Mouse (Mus musculus) forebrain, embryonic 16.5 days (tissue): ENCODE measurements around the gene Dock3. TPM values are rescaled to one million over a fixed set of nuclear protein-coding genes. Genes with fewer than 3 reads are reported as not detected.
"Not testable (repeated sequence)": the region's sequence is repeated elsewhere in the genome, so short reads cannot be mapped to it uniquely, and the experiment has no call there.

Experiments
- ATAC-seq: fragments of 200-750 bp; cut with Nextera tagmentation; 2 replicates; pipeline ENCODE4 v1.8.0; 2017; ENCODE audit warnings: mild to moderate bottlenecking, moderate library complexity
- H3K27ac ChIP-seq: fragments of 300-500 bp; sonication (generic); 2 replicates; pipeline ENCODE4 v1.5.1; 2014; ENCODE audit warnings: low read length, control low read depth
- H3K27me3 ChIP-seq: fragments of 300-500 bp; sonication (generic); replicated peaks from 2 replicates; pipeline ENCODE4 v1.6.1; 2014; ENCODE audit warnings: low read length; ENCODE audit not compliant: control insufficient read depth, insufficient read depth
- H3K36me3 ChIP-seq: fragments of 300-500 bp; sonication (generic); 2 replicates; pipeline ENCODE4 v1.6.1; 2014; ENCODE audit not compliant: control insufficient read depth, insufficient read depth
- H3K4me1 ChIP-seq: fragments of 300-500 bp; sonication (generic); replicated peaks from 2 replicates; pipeline ENCODE4 v1.6.1; 2014; ENCODE audit warnings: low read length; ENCODE audit not compliant: control insufficient read depth, insufficient read depth
- H3K4me2 ChIP-seq: fragments of 300-500 bp; sonication (generic); 2 replicates; pipeline ENCODE4 v1.6.1; 2014; ENCODE audit warnings: mild to moderate bottlenecking, low read length, control low read depth
- H3K4me3 ChIP-seq: fragments of 300-500 bp; sonication (generic); replicated peaks from 2 replicates; pipeline ENCODE4 v1.5.1; 2014; ENCODE audit warnings: mild to moderate bottlenecking, low read length, control low read depth
- H3K9ac ChIP-seq: fragments of 300-500 bp; sonication (generic); replicated peaks from 2 replicates; pipeline ENCODE4 v1.6.1; 2014; ENCODE audit warnings: low read depth, low read length, control low read depth
- H3K9me3 ChIP-seq: fragments of 300-500 bp; sonication (generic); 2 replicates; pipeline ENCODE4 v1.6.1; 2016; ENCODE audit warnings: low read length; ENCODE audit not compliant: control insufficient read depth
- WGBS: fragments of 180-500 bp; shearing (Covaris S2); extraction: QIAGEN DNeasy Blood & Tissue Kit; methylation state at CpG from one replicate; pipeline ENCODE4 v1.1.7; 2014; 5-methylcytosine and 5-hydroxymethylcytosine counted together
- polyA plus RNA-seq: library from polyadenylated mRNA; unstranded; fragments of >200 nt; fragmentation: Nextera tagmentation; extraction: Ambion mirVana; gene quantifications from 2 replicates; pipeline ENCODE4 v1.2.1, GENCODE M21; 2015

The Dock3 gene
- polyA plus RNA-seq, 1 experiment from 2014 or later: 23.2 TPM

DNA sequence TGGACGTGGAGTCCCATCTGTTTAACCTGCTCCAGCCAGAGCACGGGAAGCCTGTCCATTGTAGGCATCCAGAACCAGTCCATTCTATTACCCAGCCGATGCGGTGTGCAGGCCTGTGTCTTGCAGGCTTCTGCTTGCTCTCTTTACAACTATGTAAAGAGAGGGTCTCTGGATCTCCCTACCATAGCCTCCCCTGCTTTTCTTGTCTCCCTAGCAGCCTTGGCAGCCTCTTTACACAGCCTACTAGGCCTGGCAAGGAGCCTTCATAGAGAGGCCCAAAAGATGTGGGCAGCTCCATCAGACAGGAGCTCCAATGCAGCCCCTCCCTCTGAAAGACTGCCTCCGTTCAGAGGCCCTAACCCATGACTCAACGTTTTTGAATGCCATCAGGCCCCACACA, 17.4 kb upstream of the Dock3 start:
- no peak overlapping the region for H3K9ac ChIP-seq
- ATAC-seq: no peak

DNA sequence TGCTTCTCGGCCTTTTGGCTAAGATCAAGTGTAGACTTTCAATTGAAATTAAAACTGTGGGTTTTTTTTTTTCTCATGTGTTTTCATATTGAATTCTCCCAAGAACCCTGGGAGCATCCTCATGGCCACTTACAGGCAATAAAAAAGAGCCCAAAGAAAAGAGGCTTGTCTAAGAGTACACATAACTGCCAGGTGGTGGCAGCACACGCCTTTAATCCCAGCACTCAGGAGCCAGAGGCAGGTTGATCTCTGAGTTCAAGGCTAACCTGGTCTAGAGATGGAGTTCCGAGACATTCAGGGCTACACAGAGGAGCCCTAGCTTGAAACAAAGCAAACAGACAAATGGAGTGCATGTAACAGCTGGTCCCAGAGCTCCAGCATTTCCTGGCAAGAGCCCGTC, 14.5 kb upstream of the Dock3 start:
- Histone ChIP-seq H3K4me1 (peaks cover 4% of the 10 kb centered on the region), H3K9me3 (no peaks in the 10 kb centered on the region), H3K36me3 (no peaks in the 10 kb centered on the region), H3K27me3 (no peaks in the 10 kb centered on the region), H3K27ac (no peak overlapping the region), H3K4me2 (no peak overlapping the region), H3K9ac (no peak overlapping the region), H3K4me3 (no peak overlapping the region)
- ATAC-seq: no peak
- 72% methylated on average over 4 of the region's 4 CpGs for WGBS

More for the DNA sequence above, 17.4 kb upstream of the Dock3 start:
- no peak overlapping the region for H3K27ac ChIP-seq
- peaks cover 27% of the 10 kb centered on the region for H3K4me1 ChIP-seq
- H3K36me3 ChIP-seq: no peaks in the 10 kb centered on the region
- H3K4me3 ChIP-seq: no peak overlapping the region
- no peaks in the 10 kb centered on the region for H3K9me3 ChIP-seq
- no peak overlapping the region for H3K4me2 ChIP-seq
- H3K27me3 ChIP-seq: no peaks in the 10 kb centered on the region
- WGBS: 63% methylated on average over 6 of the region's 6 CpGs

GRCm38 (mm10) chr9:107245311-107245710, 13.6 kb upstream of the Dock3 start:
- Histone ChIP-seq H3K4me3 (no peak overlapping the region), H3K4me2 (no peak overlapping the region), H3K9ac (no peak overlapping the region), H3K27me3 (no peaks in the 10 kb centered on the region), H3K9me3 (no peaks in the 10 kb centered on the region), H3K36me3 (no peaks in the 10 kb centered on the region), H3K27ac (no peak overlapping the region), H3K4me1 (0 out of 2 replicates have a peak, but pooled peaks cover 2% of the 10 kb centered on the region)
- no peak for ATAC-seq
- WGBS: 90% methylated on average over 4 of the region's 4 CpGs

DNA sequence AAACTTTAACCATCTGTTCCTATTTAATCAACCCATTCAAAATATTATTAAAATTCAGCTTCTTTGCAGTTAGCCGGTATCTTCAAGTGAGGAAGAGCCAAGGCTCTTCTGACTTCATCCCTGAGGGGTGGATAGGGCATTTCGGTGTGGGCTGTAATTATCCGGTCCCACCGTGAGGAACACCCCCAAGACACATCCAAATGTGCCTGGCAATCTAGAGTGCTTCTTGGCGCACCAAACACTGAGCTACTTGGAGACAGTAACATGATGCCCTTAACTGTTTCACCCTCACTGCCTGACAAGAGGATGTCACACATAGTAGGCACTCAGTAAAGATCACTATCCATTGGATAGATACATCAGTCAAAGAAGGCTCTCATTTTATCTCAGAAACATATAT, 4.4 kb upstream of the Dock3 start:
- Histone ChIP-seq H3K4me2 (no peak overlapping the region), H3K27me3 (peaks cover 14% of the 10 kb centered on the region), H3K9ac (no peak overlapping the region), H3K4me1 (peaks cover 4% of the 10 kb centered on the region), H3K4me3 (no peak overlapping the region), H3K9me3 (no peaks in the 10 kb centered on the region), H3K27ac (no peak overlapping the region), H3K36me3 (no peaks in the 10 kb centered on the region)
- WGBS: 60% methylated on average over 5 of the region's 5 CpGs
- no peak for ATAC-seq

DNA sequence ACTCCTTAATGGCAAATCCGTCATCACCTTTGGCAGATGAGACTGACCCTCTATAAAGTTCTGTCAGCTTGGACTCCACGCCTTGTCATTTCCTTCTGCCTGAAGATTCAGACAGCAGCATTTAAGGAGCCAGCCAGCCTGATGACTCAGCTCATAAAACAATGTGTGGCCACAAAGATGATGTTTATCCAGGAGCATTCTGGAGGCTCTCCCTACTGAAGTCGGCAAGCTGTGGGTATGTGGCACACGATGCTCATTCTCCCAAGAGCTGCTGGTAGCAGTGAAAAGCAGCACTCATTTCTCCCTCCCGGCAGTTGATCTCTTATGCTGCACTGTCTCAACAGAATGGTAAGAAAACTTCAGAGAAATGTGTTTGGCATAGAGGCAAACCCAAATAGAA, 3.6 kb upstream of the Dock3 start:
- Histone ChIP-seq H3K27me3 (peaks cover 14% of the 10 kb centered on the region), H3K4me3 (no peak overlapping the region), H3K4me2 (no peak overlapping the region), H3K9ac (no peak overlapping the region), H3K36me3 (no peaks in the 10 kb centered on the region), H3K27ac (no peak overlapping the region), H3K9me3 (no peaks in the 10 kb centered on the region), H3K4me1 (peaks cover 4% of the 10 kb centered on the region)
- 52% methylated on average over 5 of the region's 5 CpGs for WGBS
- ATAC-seq: no peak

GRCm38 (mm10) chr9:107232140-107232539, 431 bp upstream of the Dock3 start:
- Histone ChIP-seq H3K4me2 (peak overlapping the region; percentile 84), H3K27me3 (peaks cover 14% of the 10 kb centered on the region), H3K36me3 (no peaks in the 10 kb centered on the region), H3K9ac (peak overlapping the region; percentile 93), H3K27ac (peak overlapping the region; percentile 94), H3K9me3 (no peaks in the 10 kb centered on the region), H3K4me3 (peak overlapping the region; percentile 88), H3K4me1 (peaks cover 7% of the 10 kb centered on the region)
- WGBS: 22% methylated on average over 9 of the region's 9 CpGs
- peak; percentile 16 for ATAC-seq

DNA sequence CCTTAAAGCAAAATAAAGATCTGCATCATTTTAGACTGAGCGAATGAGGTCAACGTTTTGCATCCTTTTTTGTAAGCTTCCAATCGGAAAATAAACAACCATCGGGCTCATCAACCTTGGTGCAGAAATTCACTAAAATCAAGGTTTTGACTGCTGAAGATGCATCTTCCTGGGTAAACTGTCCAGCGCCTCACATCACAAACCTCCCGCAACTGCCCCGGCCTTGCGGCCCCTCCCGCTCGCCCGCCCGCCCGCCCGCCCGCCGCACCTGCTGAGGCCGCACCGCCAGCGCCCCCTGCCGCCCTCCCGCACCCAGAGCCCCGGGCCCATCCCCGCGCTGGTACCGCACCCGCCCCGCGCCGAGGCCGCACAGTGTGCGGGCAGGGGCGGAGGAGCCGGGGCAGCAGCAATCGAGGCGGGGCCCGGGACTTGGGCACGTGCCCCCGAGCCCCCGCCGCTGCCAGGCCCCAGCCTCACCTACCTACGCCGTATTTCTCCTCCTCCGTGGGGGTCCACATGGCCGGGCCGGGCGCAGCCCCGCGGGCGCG, 644 bp downstream of the Dock3 start:
- peak; percentile 88 for ATAC-seq
- WGBS: under 1% methylated on average over 31 of the region's 50 CpGs
- Histone ChIP-seq H3K4me3 (peak overlapping the region; percentile 88), H3K27ac (peak overlapping the region; percentile 94), H3K4me2 (peak overlapping the region; percentile 84), H3K27me3 (peaks cover 14% of the 10 kb centered on the region), H3K36me3 (no peaks in the 10 kb centered on the region), H3K4me1 (peaks cover 7% of the 10 kb centered on the region), H3K9ac (peak overlapping the region; percentile 93), H3K9me3 (no peaks in the 10 kb centered on the region)

- Histone ChIP-seq H3K36me3 (no peaks in the 10 kb centered on the region), H3K9ac (no peak overlapping the region), H3K4me1 (no peaks in the 10 kb centered on the region; the same call in 1 of the 2 replicates), H3K4me3 (no peak overlapping the region), H3K9me3 (no peaks in the 10 kb centered on the region), H3K4me2 (no peak overlapping the region), H3K27me3 (no peaks in the 10 kb centered on the region), H3K27ac (no peak overlapping the region)
- no peak for ATAC-seq
- 83% methylated on average over 1 of the region's 1 CpGs for WGBS
Observed at GRCm38 (mm10) chr9:107224597-107224996, 7.1 kb downstream of the Dock3 start.

DNA sequence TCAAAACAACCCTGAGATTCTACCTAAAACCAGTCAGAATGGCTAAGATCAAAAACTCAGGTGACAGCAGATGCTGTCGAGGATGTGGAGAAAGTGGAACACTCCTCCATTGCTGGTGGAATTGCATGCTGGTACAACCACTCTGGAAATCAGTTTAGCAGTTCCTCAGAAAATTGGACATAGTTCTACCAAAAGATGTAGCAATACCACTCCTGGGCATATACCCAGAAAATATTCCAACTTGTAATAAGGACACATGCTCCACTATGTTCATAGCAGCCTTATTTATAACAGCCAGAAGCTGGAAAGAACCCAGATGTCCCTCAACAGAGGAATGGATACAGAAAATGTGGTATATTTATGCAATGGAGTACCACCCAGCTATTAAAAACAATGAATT, 56.9 kb downstream of the Dock3 start:
- not testable (repeated sequence) for H3K4me3 ChIP-seq, H3K36me3 ChIP-seq, H3K9ac ChIP-seq, H3K27me3 ChIP-seq, H3K4me1 ChIP-seq, H3K9me3 ChIP-seq, H3K4me2 ChIP-seq, H3K27ac ChIP-seq, ATAC-seq
- 81% methylated on average over 1 of the region's 1 CpGs for WGBS

DNA sequence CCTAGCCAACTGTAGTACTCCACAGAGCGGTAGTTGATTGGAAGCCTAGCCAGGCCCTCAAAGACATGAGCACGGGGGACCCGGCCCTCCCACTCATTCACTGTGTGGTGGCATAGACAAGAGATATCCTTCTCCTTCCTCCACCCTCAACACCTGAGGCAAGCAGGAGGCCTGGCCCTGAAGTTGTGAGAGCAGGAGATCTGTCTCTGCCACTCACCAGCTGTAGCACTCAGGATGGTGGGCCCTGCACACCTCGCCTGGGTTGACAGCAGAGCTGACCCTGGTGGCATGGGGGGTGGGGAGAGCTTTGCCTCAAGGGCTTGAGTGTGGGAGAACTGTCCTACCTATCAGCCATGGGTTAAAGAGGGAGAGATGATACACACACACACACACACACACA, 65.9 kb downstream of the Dock3 start:
- WGBS: 93% methylated on average over 4 of the region's 4 CpGs
- Histone ChIP-seq H3K4me3 (no peak overlapping the region), H3K36me3 (no peaks in the 10 kb centered on the region), H3K9me3 (no peaks in the 10 kb centered on the region; the same call in 1 of the 2 replicates), H3K27ac (no peak overlapping the region), H3K4me1 (no peaks in the 10 kb centered on the region), H3K9ac (no peak overlapping the region), H3K4me2 (no peak overlapping the region), H3K27me3 (no peaks in the 10 kb centered on the region)
- ATAC-seq: no peak
